Mouse (Mus musculus) forebrain, embryonic 16.5 days (tissue): ENCODE measurements around the gene Adgre4. TPM values are rescaled to one million over a fixed set of nuclear protein-coding genes. Genes with fewer than 3 reads are reported as not detected.
"Not testable (repeated sequence)": the region's sequence is repeated elsewhere in the genome, so short reads cannot be mapped to it uniquely, and the experiment has no call there.

Experiments used
- ATAC-seq: fragments of 200-750 bp; cut with Nextera tagmentation; 2 replicates; pipeline ENCODE4 v1.8.0; 2017; ENCODE audit warnings: mild to moderate bottlenecking, moderate library complexity
- H3K27ac ChIP-seq: fragments of 300-500 bp; sonication (generic); 2 replicates; pipeline ENCODE4 v1.5.1; 2014; ENCODE audit warnings: low read length, control low read depth
- H3K27me3 ChIP-seq: fragments of 300-500 bp; sonication (generic); replicated peaks from 2 replicates; pipeline ENCODE4 v1.6.1; 2014; ENCODE audit warnings: low read length; ENCODE audit not compliant: control insufficient read depth, insufficient read depth
- H3K36me3 ChIP-seq: fragments of 300-500 bp; sonication (generic); 2 replicates; pipeline ENCODE4 v1.6.1; 2014; ENCODE audit not compliant: control insufficient read depth, insufficient read depth
- H3K4me1 ChIP-seq: fragments of 300-500 bp; sonication (generic); replicated peaks from 2 replicates; pipeline ENCODE4 v1.6.1; 2014; ENCODE audit warnings: low read length; ENCODE audit not compliant: control insufficient read depth, insufficient read depth
- H3K4me2 ChIP-seq: fragments of 300-500 bp; sonication (generic); 2 replicates; pipeline ENCODE4 v1.6.1; 2014; ENCODE audit warnings: mild to moderate bottlenecking, low read length, control low read depth
- H3K4me3 ChIP-seq: fragments of 300-500 bp; sonication (generic); replicated peaks from 2 replicates; pipeline ENCODE4 v1.5.1; 2014; ENCODE audit warnings: mild to moderate bottlenecking, low read length, control low read depth
- H3K9ac ChIP-seq: fragments of 300-500 bp; sonication (generic); replicated peaks from 2 replicates; pipeline ENCODE4 v1.6.1; 2014; ENCODE audit warnings: low read depth, low read length, control low read depth
- H3K9me3 ChIP-seq: fragments of 300-500 bp; sonication (generic); 2 replicates; pipeline ENCODE4 v1.6.1; 2016; ENCODE audit warnings: low read length; ENCODE audit not compliant: control insufficient read depth
- WGBS: fragments of 180-500 bp; shearing (Covaris S2); extraction: QIAGEN DNeasy Blood & Tissue Kit; methylation state at CpG from one replicate; pipeline ENCODE4 v1.1.7; 2014; 5-methylcytosine and 5-hydroxymethylcytosine counted together
- polyA plus RNA-seq: library from polyadenylated mRNA; unstranded; fragments of >200 nt; fragmentation: Nextera tagmentation; extraction: Ambion mirVana; gene quantifications from 2 replicates; pipeline ENCODE4 v1.2.1, GENCODE M21; 2015

The Adgre4 gene
- polyA plus RNA-seq, 1 experiment from 2014 or later = 0.09 TPM

GRCm38 (mm10) chr17:55813642-55814041 lies 63.9 kb downstream of the Adgre4 start:
- Histone ChIP-seq H3K4me3 (no peak overlapping the region), H3K9me3 (no peaks in the 10 kb centered on the region), H3K9ac (no peak overlapping the region), H3K27ac (no peak overlapping the region), H3K4me1 (no peaks in the 10 kb centered on the region), H3K4me2 (no peak overlapping the region), H3K36me3 (no peaks in the 10 kb centered on the region), H3K27me3 (no peaks in the 10 kb centered on the region)
- no peak for ATAC-seq

GRCm38 (mm10) chr17:55816853-55817252 lies 67.1 kb downstream of the Adgre4 start:
- 92% methylated on average over 4 of the region's 4 CpGs for WGBS
- H3K36me3 ChIP-seq = no peaks in the 10 kb centered on the region
- no peak overlapping the region for H3K27ac ChIP-seq
- H3K4me1 ChIP-seq = no peaks in the 10 kb centered on the region
- H3K4me2 ChIP-seq = no peak overlapping the region
- H3K4me3 ChIP-seq = no peak overlapping the region
- H3K9ac ChIP-seq = no peak overlapping the region
- no peaks in the 10 kb centered on the region for H3K9me3 ChIP-seq
- no peak for ATAC-seq
- no peaks in the 10 kb centered on the region for H3K27me3 ChIP-seq

- H3K9ac ChIP-seq = no peak overlapping the region
- ATAC-seq = no peak
- no peak overlapping the region for H3K4me2 ChIP-seq
- no peaks in the 10 kb centered on the region for H3K4me1 ChIP-seq
- no peaks in the 10 kb centered on the region for H3K27me3 ChIP-seq
- no peaks in the 10 kb centered on the region for H3K36me3 ChIP-seq
- WGBS = 92% methylated on average over 1 of the region's 1 CpGs
- no peaks in the 10 kb centered on the region for H3K9me3 ChIP-seq
- H3K27ac ChIP-seq = no peak overlapping the region
- no peak overlapping the region for H3K4me3 ChIP-seq
Measured at GRCm38 (mm10) chr17:55821566-55821965, 71.8 kb downstream of the Adgre4 start.

DNA sequence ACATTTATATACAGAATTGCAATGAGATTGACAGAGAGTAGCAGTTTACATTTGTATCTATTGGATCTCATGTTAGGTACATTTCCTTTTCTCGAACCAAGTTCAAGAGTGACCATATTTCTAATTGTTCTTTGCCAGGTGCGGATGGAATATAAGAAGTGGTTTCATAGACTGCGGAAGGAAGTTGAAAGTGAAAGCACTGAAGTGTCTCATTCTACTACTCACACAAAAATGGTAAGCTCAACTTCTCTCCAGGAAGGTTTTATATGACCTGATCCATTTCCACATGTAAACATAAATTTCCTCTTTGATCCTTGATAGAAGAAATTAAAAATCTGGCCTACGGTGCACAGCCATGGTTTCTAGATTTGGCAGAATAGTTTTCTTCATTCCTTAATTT lies 93.3 kb downstream of the Adgre4 start:
- ATAC-seq = no peak
- 93% methylated on average over 4 of the region's 4 CpGs for WGBS
- no peaks in the 10 kb centered on the region for H3K4me1 ChIP-seq

DNA sequence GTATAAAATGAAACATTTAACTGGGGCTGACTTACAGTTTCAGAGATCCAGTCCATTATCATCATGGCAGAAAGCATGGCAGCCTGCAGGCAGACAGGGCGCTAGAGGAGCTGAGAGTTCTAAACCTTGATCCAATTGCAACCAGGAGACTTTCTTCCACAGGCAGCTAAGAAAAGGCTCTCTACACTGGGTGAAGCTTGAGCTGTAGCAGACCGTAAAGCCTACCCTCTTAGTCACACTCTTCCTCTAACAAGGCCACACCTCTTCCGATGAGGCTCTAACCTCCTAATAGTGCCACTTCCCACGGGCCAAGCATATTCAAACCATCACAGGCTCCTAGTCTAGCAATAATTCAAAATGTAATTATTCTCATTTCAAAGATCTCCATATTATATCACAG lies 127.4 kb downstream of the Adgre4 start:
- H3K36me3 ChIP-seq = no peaks in the 10 kb centered on the region
- H3K9ac ChIP-seq = no peak overlapping the region
- no peaks in the 10 kb centered on the region for H3K27me3 ChIP-seq
- 0 out of 2 replicates have a peak, but pooled peaks cover 2% of the 10 kb centered on the region for H3K9me3 ChIP-seq
- WGBS = 95% methylated on average over 4 of the region's 4 CpGs
- no peak for ATAC-seq
- H3K27ac ChIP-seq = no peak overlapping the region
- no peak overlapping the region for H3K4me3 ChIP-seq
- H3K4me1 ChIP-seq = peaks cover 16% of the 10 kb centered on the region
- H3K4me2 ChIP-seq = no peak overlapping the region

More for the DNA sequence above, 93.3 kb downstream of the Adgre4 start:
- Histone ChIP-seq H3K36me3 (no peaks in the 10 kb centered on the region), H3K4me2 (no peak overlapping the region), H3K9me3 (no peaks in the 10 kb centered on the region), H3K4me3 (no peak overlapping the region), H3K27me3 (no peaks in the 10 kb centered on the region), H3K27ac (no peak overlapping the region), H3K9ac (no peak overlapping the region)

DNA sequence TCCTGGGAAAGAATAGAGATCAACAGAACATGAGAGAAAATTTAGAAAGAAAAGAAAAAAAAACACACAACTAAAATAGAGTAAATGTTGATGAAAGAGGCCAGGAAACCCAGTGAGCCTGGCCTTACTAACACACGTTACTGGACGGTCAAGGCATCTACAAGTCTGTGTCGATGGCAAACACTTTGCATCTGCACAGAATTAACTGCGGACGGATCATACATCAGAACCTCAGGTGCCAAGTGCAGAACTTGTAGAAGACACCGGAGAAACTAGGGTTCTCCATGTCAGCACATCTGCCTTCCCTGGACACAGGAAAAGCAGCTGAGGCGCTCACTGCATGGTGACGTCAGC lies 128.5 kb downstream of the Adgre4 start:
- ATAC-seq = not testable (repeated sequence)
- peak overlapping the region; percentile 50 for H3K9ac ChIP-seq

DNA sequence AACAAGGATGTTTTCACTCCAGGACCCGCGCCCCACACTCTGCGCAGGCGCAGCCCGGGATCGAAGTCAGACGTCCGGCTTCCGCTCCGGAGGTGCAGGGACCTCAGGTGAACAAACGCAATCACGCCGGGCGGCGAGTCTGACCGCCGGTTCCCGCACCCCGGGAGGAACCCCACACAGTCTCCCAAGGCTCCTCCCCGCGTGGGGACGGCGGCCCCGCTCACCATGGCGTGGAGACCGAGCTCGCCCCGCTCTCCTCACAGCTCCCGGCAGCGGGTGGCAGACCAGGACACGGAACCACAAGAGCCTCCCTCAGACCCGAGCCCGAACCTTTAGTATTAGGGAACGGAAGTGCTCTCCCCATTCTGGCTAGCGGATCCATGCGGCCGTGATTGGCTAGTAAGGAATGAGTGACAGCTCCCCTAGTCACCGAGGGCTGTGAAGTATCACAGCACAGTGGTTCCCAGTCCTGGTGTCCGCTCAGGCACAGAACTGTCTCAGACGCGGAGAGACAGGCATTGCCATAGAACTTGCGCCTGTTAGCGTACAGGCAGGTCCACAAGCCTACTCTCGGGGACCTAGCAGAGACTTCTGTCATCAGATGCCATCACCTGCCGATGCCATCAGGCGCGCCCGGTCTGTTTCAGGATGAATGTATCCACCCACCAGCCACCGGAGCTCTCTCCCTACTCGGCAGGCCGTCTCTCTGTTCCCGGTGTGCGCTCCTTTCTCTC lies 129.0 kb downstream of the Adgre4 start, which contains the start of gene Zfp119a:
Gene Zfp119a (minus strand): TSS at position 295 of the 734 bp plus-strand sequence.
- Histone ChIP-seq H3K4me2 (peak within 1 kb of the TSS; percentile 70), H3K4me1 (peaks cover 16% of the 10 kb centered on the region), H3K27ac (peak within 1 kb of the TSS; percentile 87), H3K9ac (peak within 1 kb of the TSS; percentile 69), H3K4me3 (peak within 1 kb of the TSS; percentile 53)
- not testable (repeated sequence) for H3K27me3 ChIP-seq, H3K36me3 ChIP-seq, H3K9me3 ChIP-seq
- under 1% methylated on average over 38 of the region's 53 CpGs for WGBS
- peak; percentile 99 for ATAC-seq

More for the DNA sequence above, 128.5 kb downstream of the Adgre4 start:
- H3K36me3 ChIP-seq, H3K9me3 ChIP-seq, H3K27me3 ChIP-seq: not testable (repeated sequence)
- H3K4me1 ChIP-seq = peaks cover 16% of the 10 kb centered on the region
- peak overlapping the region; percentile 70 for H3K4me2 ChIP-seq
- peak overlapping the region; percentile 53 for H3K4me3 ChIP-seq
- H3K27ac ChIP-seq = peak overlapping the region; percentile 53; the same call in 1 of the 2 replicates
- under 1% methylated on average over 6 of the region's 8 CpGs for WGBS

GRCm38 (mm10) chr17:55883631-55884030 lies 133.8 kb downstream of the Adgre4 start:
- Histone ChIP-seq H3K9ac (no peak overlapping the region), H3K4me2 (no peak overlapping the region), H3K36me3 (no peaks in the 10 kb centered on the region), H3K4me1 (peaks cover 4% of the 10 kb centered on the region; the same call in 1 of the 2 replicates), H3K27me3 (0 out of 2 replicates have a peak, but pooled peaks cover 2% of the 10 kb centered on the region), H3K27ac (no peak overlapping the region), H3K4me3 (no peak overlapping the region), H3K9me3 (no peaks in the 10 kb centered on the region)
- WGBS = 30% methylated on average over 2 of the region's 2 CpGs
- ATAC-seq = no peak

DNA sequence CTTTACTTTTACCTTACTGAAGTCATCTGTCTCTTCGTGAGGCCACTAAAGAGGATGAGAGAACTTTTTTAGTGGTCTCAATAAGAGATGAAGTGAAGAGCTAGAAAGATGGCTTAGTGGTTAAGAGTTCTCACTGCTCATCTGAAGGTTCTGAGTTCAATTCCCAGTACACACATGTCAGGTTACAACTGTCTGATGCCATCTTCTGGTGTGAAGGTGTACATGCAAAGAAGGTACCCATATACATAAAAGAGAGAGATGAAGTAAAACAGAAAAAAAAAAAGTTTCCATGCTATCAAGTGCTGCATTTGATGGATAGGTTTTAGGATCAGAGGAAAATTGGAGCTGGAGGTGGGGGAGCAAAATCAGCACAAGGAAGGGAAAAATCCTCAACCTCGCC lies 135.1 kb downstream of the Adgre4 start:
- H3K4me1 ChIP-seq = no peaks in the 10 kb centered on the region
- no peak overlapping the region for H3K4me2 ChIP-seq
- no peaks in the 10 kb centered on the region for H3K36me3 ChIP-seq
- H3K4me3 ChIP-seq = no peak overlapping the region
- WGBS = 67% methylated on average over 2 of the region's 2 CpGs
- ATAC-seq = no peak
- 0 out of 2 replicates have a peak, but pooled peaks cover 2% of the 10 kb centered on the region for H3K27me3 ChIP-seq
- no peaks in the 10 kb centered on the region for H3K9me3 ChIP-seq
- no peak overlapping the region for H3K27ac ChIP-seq
- no peak overlapping the region for H3K9ac ChIP-seq
